Mouse (Mus musculus): ENCODE measurements at regions not wholly inside any gene's neighbourhood (a gene's known extent, or its start where the extent isn't known, plus 50 kb on each side); places are given as distances from the start of the nearest gene placed in this dataset.
A peak's percentile ranks its signal among the peaks of the same experiment; 100 is the strongest.

- peak; percentile 32; the same call in 1 of the 2 replicates for TF ChIP-seq EP300 (IDR thresholded peaks at IDR 0.05)
- TF ChIP-seq CTCF (IDR thresholded peaks at IDR 0.05), result no peak
These were observed 328.3 kb downstream of the Klf6 start for GRCm38 (mm10) chr13:6189566-6189965.
